Mouse (Mus musculus) ovary, postnatal 10 days (tissue): ENCODE results near the gene Rsf1.
A peak's percentile ranks its signal among the peaks of the same experiment; 100 is the strongest.

Source experiments
- DNase-seq: peaks from one replicate; pipeline ENCODE4 v3.0.0; 2022; ENCODE audit warnings: low spot score

The Rsf1 gene

DNA sequence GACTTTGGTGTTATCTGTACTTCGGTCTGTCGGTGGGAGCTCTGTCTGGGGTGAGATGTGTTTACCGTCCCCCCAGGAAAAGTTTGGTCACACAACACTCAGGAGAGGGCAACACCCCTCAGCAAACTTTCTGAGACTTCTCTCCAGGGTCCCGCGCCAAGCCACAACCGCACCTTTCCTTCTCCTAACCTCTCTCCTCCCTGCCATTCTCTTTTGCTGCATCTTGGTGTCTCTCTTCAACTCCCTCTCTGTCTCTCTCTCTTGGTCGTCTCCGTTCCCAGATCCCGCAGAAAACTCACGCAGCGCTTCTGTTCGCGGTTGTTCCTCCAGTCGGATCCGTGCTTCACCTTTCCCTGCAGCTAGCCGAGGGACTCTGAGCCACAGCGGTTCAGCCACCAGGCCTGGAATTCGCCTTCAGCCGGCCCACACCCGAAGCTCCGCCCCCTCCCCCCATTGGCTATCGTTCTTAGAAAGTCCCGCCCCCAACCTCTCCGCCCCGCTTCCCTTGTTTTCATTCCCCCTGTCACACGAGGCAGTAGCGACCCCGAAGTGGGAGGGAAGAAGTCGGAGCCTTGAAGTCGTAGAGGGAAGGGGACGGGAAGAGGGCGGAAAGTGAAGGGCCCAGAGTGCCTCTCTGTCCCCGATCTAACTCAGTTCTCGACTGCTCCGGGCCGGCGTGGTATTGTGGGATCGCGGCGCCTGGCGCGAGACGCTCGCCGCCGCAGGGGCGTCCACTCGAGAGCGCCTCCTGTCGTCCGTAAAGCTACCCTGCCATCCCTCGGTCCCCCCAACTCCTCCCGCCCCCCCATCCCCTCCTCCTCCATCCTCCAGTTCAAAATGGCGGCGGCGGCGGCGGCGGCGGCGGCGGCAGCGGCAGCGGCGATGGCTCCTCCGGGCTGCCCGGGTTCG is at the start of gene Rsf1, which contains the start of gene Aamdc:
TSS of gene Rsf1 (plus strand) at position 823 of the 909 bp plus-strand sequence.
TSS of gene Aamdc (minus strand) at position 431 of the 909 bp plus-strand sequence.
- DNase-seq: peak; percentile 69

DNA sequence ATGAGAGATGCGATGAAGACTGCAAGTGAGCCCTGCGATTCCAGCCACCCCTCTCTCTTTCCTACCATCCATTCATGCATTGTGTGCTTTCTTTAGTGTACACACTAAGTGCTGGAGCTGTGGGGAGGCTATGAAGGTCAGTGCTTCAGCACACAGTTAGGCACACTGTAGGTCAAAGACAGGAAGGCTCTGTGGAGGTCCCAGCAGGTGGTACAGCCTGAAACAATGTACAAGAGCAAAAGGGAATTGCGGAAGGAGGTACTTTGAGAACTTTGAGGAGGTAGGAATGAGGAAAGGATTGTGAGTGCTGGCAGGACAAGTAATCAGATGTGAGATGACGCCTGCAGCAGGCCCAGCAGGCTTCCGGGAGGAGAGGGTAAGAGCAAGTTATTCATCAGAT is 44.2 kb upstream of the Rsf1 start:
- no peak for DNase-seq

DNA sequence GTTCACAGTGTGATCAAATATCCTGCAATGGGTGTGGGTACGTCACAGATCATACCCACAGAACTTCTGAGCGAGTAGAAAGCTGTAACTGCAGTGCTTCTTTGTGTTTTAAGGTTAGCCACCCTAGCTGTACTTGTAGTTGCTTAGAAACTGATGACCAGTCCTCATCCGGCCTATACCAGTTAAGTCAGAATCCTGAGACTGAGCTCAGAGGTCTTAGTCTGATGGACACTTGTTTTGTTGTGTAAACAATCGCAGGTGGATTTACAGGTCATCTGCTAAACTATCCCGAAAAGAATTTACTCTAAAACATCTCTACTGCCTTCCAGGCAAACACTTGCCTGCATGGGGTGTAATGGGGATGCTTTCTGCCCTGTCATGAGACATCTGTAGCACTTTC is 43.1 kb upstream of the Rsf1 start:
- no peak for DNase-seq

DNA sequence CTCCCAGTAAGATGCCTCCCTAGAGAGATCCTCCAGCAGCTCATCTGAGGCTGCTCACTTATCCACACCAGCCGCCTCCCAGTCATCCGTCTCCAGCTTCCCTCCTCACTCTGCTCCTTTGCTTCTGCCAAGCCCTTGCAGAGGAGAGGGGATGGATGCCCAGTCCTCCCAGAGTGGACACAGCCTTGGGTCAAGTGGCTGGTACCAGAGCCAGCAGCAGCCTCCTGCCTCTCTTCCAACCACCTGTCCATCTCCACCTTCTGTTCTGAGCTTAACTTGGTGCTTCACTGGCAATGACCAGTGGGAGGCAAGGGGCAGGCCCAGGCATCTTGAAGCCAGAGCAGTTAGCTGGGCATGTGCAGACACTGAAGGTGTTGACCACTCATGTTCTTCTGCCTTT is 33.2 kb upstream of the Rsf1 start:
- DNase-seq: no peak

DNA sequence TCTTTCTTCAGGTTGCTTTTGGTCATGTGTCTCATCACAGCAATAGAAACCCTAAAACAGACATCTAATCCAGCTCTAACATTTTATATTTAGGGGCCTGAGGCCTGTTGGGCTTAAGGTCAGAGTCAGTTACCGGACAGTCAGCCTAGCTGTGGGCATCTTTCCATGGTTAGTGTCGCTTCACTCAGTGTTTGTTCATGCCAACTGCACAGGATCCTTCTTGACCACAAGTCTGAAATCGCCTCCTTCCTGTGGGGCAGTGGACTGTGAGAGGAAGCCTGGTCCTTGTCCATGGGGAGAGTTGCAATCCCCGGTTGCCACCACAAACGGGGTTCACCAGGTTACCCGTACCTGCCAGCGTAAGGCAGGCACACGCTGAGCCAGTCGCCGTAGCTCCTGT is 30.4 kb upstream of the Rsf1 start:
- no peak for DNase-seq

DNA sequence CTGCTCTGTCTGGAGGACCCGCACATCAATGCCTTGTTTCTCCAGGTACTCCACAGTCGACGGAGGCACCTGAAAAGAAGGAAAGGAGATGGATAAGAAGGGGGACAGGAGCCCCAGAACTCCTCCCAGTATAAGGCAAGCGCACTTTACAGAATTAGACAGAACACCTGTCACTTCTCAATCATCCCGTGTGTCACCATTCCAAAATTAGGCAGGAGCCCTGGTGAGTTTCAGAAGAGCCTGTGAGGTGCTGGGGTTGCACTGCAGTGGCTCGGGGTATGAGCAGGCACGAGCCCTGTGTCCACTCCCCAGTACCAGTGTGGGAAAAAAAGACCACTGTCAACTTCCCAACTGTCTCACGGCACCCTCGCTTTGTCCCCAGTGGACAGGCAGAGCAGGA is 29.0 kb upstream of the Rsf1 start:
- DNase-seq: no peak

- DNase-seq: no peak
These were observed 16.1 kb upstream of the Rsf1 start for GRCm38 (mm10) chr7:97563576-97563975.

- DNase-seq: no peak
These were observed 10.3 kb upstream of the Rsf1 start for GRCm38 (mm10) chr7:97569372-97569771.

DNA sequence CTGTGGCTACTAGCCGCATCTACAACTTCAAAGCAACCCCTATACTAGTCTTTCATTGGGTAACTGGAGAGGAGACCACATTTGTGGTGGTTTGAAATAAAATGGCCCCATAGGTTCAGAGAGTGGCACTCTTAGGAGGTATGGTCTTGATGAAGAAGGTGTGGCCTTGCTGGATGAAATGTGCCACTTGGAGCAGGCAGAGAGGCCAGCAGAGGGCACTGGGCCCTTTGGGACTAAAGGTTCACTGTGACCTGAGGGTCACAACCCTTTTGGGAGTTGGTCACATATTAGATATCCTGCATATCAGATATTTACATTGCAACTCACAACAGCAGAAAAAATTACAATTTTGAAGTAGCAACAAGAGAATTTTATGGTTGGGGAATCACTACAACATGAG is 9.3 kb upstream of the Rsf1 start:
- DNase-seq: no peak

GRCm38 (mm10) chr7:97578361-97579066 is 1.2 kb upstream of the Rsf1 start:
- DNase-seq: no peak

- peak; percentile 45 for DNase-seq
These were observed 520 bp downstream of the Rsf1 start for GRCm38 (mm10) chr7:97579976-97580842.

- DNase-seq: peak; percentile 49
These were observed 1.1 kb downstream of the Rsf1 start for GRCm38 (mm10) chr7:97580843-97581214.

DNA sequence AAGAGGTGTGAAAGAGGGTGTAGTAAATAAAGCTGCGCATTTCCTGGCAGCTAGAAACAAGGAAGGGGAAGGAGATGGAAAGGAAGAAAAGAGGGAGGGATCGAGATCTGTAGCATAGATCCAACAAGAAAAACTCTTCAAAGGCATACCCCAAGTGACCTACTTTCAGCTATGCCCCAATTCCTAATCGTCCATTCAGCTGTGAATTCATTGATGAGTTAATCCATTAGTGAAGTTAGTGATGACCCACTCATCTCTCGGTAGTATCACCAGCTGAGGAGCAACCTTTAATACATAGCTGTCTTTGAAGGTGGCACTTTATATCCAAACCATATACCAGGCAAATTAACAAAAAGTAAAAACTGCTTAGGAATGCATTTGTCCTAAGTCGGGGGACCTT is 8.8 kb downstream of the Rsf1 start:
- no peak for DNase-seq

GRCm38 (mm10) chr7:97590488-97590887 is 10.8 kb downstream of the Rsf1 start:
- no peak for DNase-seq

GRCm38 (mm10) chr7:97591336-97591735 is 11.6 kb downstream of the Rsf1 start:
- no peak for DNase-seq

DNA sequence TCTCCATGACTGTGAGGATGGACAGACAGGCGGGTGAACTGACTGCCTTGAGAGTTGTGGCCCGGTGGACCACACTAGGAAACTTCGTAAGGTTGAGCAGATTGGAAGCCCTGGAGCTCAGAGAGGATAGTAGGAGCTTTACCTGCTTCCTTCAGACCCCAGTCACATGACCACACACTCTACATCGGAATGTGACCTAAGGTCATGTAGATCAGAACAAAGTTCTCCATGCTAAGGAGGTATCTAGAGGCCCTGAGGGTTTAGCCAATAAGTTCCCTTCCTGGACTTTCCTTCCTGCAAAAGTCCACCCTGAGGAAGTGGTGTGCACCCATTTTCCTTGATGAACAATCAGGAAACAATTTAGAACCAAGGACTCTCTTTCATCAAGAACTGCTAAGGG is 12.7 kb downstream of the Rsf1 start:
- DNase-seq: no peak

DNA sequence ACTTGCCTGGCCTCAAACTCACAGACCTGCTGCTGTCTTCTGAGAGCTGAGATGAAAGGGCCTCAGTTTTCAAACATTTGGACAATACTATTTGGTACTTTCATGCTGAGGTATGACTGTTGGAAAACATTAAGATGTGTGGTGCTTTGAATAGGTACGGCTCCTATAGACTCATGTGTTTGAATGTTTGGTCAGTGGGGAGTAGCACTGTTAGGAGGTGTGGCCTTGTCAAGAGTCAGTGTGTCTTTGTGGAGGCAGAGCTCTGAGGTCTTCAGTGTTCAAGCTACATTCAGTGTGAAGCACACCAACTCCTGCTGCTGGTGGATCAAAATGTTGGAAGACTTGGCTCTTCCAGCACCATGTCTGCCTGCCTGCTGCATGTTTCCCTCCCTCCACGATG is 13.8 kb downstream of the Rsf1 start:
- DNase-seq: no peak

- no peak for DNase-seq
These were observed 18.9 kb downstream of the Rsf1 start for GRCm38 (mm10) chr7:97598548-97598947.

DNA sequence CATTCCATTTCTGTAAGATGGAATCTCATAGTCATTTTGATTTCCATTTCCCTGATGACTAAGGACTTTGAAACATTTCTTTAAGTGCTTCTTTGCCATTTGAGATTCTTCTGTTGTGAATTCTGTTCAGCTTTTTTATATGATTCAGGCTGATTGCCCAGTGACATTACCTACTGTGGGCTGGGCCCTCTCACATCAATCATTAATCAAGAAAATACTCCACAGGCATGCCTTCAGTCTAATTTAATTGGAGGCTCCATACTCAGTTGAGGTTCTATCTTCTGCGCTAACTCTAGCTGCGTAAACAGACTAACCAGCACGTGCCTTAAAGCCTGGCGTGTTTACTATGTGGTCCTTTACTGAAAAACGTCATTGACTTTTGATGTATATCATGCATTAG is 41.7 kb downstream of the Rsf1 start:
- no peak for DNase-seq

- DNase-seq: no peak
These were observed 43.0 kb downstream of the Rsf1 start for GRCm38 (mm10) chr7:97622676-97623075.

- DNase-seq: no peak
These were observed 43.7 kb downstream of the Rsf1 start for GRCm38 (mm10) chr7:97623402-97623801.

DNA sequence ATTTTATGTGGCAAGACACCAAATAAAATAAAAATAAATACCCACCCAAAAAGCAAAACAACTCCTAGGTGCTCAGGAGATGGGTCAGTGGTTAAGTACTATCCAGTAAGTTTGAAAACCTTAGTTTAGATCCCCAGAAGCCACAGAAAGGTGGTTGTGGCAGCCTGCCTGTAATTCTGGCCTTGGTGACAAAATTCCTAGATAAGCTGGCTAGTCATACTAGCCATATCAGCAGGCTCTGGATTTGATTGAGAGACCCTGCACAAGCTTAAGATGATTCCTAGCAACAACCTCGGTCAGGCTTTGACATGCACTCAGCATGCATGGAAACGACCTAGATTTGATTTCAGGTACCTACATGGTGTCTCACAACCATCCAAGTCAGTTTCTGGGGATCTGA is 49.7 kb downstream of the Rsf1 start:
- no peak for DNase-seq
